Mouse (Mus musculus) myocyte (in vitro differentiated cells): ENCODE results near the gene Gm20538. TPM values are rescaled to one million over a fixed set of nuclear protein-coding genes. Genes with fewer than 3 reads are reported as not detected.

Experiments used
- H3K27me3 ChIP-seq: one replicate; pipeline ENCODE4 v1.6.1; 2011; ENCODE audit not compliant: control insufficient read depth, insufficient read depth, insufficient read length
- H3K36me3 ChIP-seq: one replicate; pipeline ENCODE4 v1.6.1; 2011; ENCODE audit not compliant: control insufficient read depth, insufficient read depth
- H3K4me2 ChIP-seq: one replicate; pipeline ENCODE4 v1.6.1; 2011; ENCODE audit warnings: low read depth, control low read depth
- H3K4me3 ChIP-seq: one replicate; pipeline ENCODE4 v1.5.1; 2011; ENCODE audit warnings: mild to moderate bottlenecking, control low read depth, moderate library complexity
- H3K79me2 ChIP-seq: one replicate; pipeline ENCODE4 v1.6.1; 2011; ENCODE audit not compliant: control insufficient read depth, insufficient read depth
- H3ac ChIP-seq: one replicate; pipeline ENCODE4 v1.6.1; 2011; ENCODE audit not compliant: control insufficient read depth, insufficient read length
- CEBPB ChIP-seq: IDR thresholded peaks from 2 replicates; pipeline ENCODE4 v1.6.1; 2011; ENCODE audit warnings: mild to moderate bottlenecking, moderate library complexity; ENCODE audit not compliant: poor library complexity, insufficient read depth, severe bottlenecking
- E2F4 ChIP-seq: IDR thresholded peaks from one replicate; pipeline ENCODE4 v1.6.1; 2011; ENCODE audit warnings: mild to moderate bottlenecking, control low read depth, moderate library complexity; ENCODE audit not compliant: insufficient read depth
- MAX ChIP-seq: IDR thresholded peaks from one replicate; pipeline ENCODE4 v1.6.1; 2011; ENCODE audit warnings: low read depth, mild to moderate bottlenecking, control low read depth
- MYOD1 ChIP-seq, 3 experiments: IDR thresholded peaks; one replicate each; pipeline ENCODE4 v1.6.1; 2011; ENCODE audit warnings: control low read depth in 2 of 3, low read depth in 2 of 3, mild to moderate bottlenecking in 2 of 3, moderate library complexity in 1 of 3; ENCODE audit not compliant: insufficient read length in 2 of 3, control insufficient read depth in 1 of 3
- MYOG ChIP-seq, 3 experiments: IDR thresholded peaks; one replicate each; pipeline ENCODE4 v1.6.1; 2011; ENCODE audit warnings: control low read depth in 2 of 3, low read depth in 2 of 3, mild to moderate bottlenecking in 2 of 3; ENCODE audit not compliant: insufficient read length in 2 of 3, control insufficient read depth in 1 of 3, insufficient read depth in 1 of 3
- POLR2A ChIP-seq: IDR thresholded peaks from one replicate; pipeline ENCODE4 v1.6.1; 2011; ENCODE audit warnings: low read depth, mild to moderate bottlenecking, control low read depth, moderate library complexity; ENCODE audit not compliant: insufficient read length
- POLR2AphosphoS2 ChIP-seq: IDR thresholded peaks from one replicate; pipeline ENCODE4 v1.6.1; 2011; ENCODE audit warnings: low read depth, control low read depth; ENCODE audit not compliant: insufficient read length
- REST ChIP-seq: IDR thresholded peaks from one replicate; pipeline ENCODE4 v1.6.1; 2011; ENCODE audit warnings: mild to moderate bottlenecking, control low read depth, moderate library complexity; ENCODE audit not compliant: insufficient read depth, insufficient read length
- SRF ChIP-seq: IDR thresholded peaks from one replicate; pipeline ENCODE4 v1.6.1; 2011; ENCODE audit warnings: low read depth; ENCODE audit not compliant: control insufficient read depth, insufficient read length
- TCF12 ChIP-seq: IDR thresholded peaks from one replicate; pipeline ENCODE4 v1.6.1; 2011; ENCODE audit warnings: mild to moderate bottlenecking, control low read depth; ENCODE audit not compliant: poor library complexity, insufficient read depth, severe bottlenecking
- TCF3 ChIP-seq: IDR thresholded peaks from one replicate; pipeline ENCODE4 v1.6.1; 2011; ENCODE audit warnings: low read depth, control low read depth; ENCODE audit not compliant: insufficient read length
- USF1 ChIP-seq: IDR thresholded peaks from one replicate; pipeline ENCODE4 v1.6.1; 2011; ENCODE audit warnings: low read depth, mild to moderate bottlenecking, control low read depth, moderate library complexity
- polyA plus RNA-seq: library from polyadenylated mRNA; unstranded; fragments of >200 nt; fragmentation: generic; extraction: Trizol; gene quantifications from one replicate; pipeline ENCODE4 v1.2.1, GENCODE M21; 2012; ENCODE audit warnings: missing spikeins

Gene Gm20538
- polyA plus RNA-seq, 1 experiment, result not detected

GRCm38 (mm10) chr19:44553286-44553685, 655 bp upstream of the Gm20538 start:
- no peak overlapping the region for H3K4me3 ChIP-seq
- H3K4me2 ChIP-seq, result no peak overlapping the region
- peaks cover 18% of the 10 kb centered on the region for H3K36me3 ChIP-seq
- H3ac ChIP-seq, result no peak overlapping the region
- no peak for TF ChIP-seq CEBPB
- no peak for TF ChIP-seq MYOG (IDR thresholded peaks at IDR 0.05; ENCODE audit: control insufficient read depth in 1 of 3, insufficient read depth in 1 of 3, insufficient read length in 2 of 3, low read depth in 2 of 3)
- TF ChIP-seq MYOD1 (IDR thresholded peaks at IDR 0.05; ENCODE audit: control insufficient read depth in 1 of 3, insufficient read length in 2 of 3, low read depth in 2 of 3), result no peak
- H3K27me3 ChIP-seq, result no peaks in the 10 kb centered on the region
- peaks cover 24% of the 10 kb centered on the region for H3K79me2 ChIP-seq

DNA sequence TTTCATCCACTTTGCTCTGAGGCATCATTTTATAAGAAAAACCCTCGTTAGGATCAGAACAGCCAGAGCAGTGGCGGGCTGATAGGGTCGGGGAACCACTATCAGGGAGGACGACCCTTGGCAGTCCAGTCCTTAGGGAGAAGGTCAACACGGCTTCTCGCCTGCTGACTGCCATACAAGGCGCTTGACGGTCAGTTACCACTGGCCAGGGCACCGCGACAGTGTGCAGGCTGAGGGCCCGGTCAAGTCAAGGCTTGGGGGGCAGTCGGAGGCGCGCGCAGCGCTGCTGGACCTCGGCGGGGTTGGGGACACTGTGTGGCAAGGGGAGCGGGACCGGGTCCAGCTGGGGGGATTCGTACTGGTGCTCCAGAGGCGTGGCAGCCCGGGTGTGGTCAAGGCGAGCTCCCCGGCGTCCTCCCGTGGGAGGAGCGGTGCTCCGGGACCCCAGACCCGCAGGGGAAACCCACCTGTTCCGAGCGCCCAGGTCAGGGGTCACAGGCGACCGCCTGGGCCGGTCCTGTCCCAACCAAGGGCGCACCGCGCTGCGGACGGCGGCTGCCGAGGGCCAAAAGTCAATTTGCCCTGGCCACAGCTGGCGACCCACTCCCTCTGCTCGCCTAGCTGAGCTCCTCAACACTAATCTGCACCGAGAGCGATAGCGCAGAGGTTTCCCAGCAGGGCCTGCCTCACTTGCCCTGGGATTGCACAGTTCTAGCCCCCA, 7.2 kb downstream of the Gm20538 start, which contains the start of gene Sec31b:
Sec31b (minus strand) TSS at position 544 of the 721 bp plus-strand sequence.
- Histone ChIP-seq H3K36me3 (peaks cover 24% of the 10 kb centered on the region), H3K4me3 (no peak within 1 kb of the TSS), H3K4me2 (peak within 1 kb of the TSS; percentile 48), H3ac (no peak within 1 kb of the TSS), H3K27me3 (no peaks in the 10 kb centered on the region), H3K79me2 (no peaks in the 10 kb centered on the region)
- TF ChIP-seq MYOG (IDR thresholded peaks at IDR 0.05; ENCODE audit: control insufficient read depth in 1 of 3, insufficient read depth in 1 of 3, insufficient read length in 2 of 3, low read depth in 2 of 3) (no peak), POLR2AphosphoS2 (peak; percentile 28), CEBPB (no peak), E2F4 (no peak), SRF (no peak), USF1 (no peak), POLR2A (no peak)

GRCm38 (mm10) chr19:44544775-44545174, 7.9 kb downstream of the Gm20538 start:
- TF ChIP-seq TCF12, result no peak
- no peak for TF ChIP-seq POLR2AphosphoS2
- TF ChIP-seq REST, result no peak
- no peak for TF ChIP-seq CEBPB
- no peak for TF ChIP-seq POLR2A
- TF ChIP-seq SRF, result no peak
- no peak for TF ChIP-seq MYOG (IDR thresholded peaks at IDR 0.05; ENCODE audit: control insufficient read depth in 1 of 3, insufficient read depth in 1 of 3, insufficient read length in 2 of 3, low read depth in 2 of 3)
- no peak for TF ChIP-seq E2F4
- no peak for TF ChIP-seq MAX
- peak overlapping the region; percentile 48 for H3K4me2 ChIP-seq
- no peaks in the 10 kb centered on the region for H3K27me3 ChIP-seq
- no peaks in the 10 kb centered on the region for H3K79me2 ChIP-seq
- peaks cover 20% of the 10 kb centered on the region for H3K36me3 ChIP-seq
- H3ac ChIP-seq, result no peak overlapping the region
- no peak overlapping the region for H3K4me3 ChIP-seq

DNA sequence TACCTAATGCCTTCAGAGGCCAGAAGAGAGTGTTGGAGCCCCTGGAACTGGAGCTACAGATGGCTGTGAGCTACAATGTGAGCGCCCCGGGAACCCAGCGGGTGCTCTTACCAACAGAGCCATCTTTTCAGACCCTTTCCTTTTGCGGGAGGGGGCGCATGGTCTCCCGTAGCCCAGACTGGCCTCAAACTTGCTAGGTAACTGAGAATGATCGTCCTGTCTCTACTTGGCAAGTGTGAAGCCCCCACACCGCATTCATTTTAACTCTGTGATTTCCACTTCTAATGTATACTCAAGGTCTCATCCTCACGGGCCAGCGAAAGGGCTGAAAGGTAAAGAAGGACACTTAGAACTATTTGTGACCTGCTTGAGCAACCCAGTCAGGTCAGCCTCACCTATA, 8.3 kb downstream of the Gm20538 start:
- Histone ChIP-seq H3K4me3 (no peak overlapping the region), H3K4me2 (no peak overlapping the region), H3K79me2 (no peaks in the 10 kb centered on the region)

GRCm38 (mm10) chr19:44542694-44543178, 9.9 kb downstream of the Gm20538 start:
- Histone ChIP-seq H3K4me3 (no peak overlapping the region), H3K27me3 (peaks cover 14% of the 10 kb centered on the region)
- TF ChIP-seq TCF12 (no peak), MYOG (IDR thresholded peaks at IDR 0.05; ENCODE audit: control insufficient read depth in 1 of 3, insufficient read depth in 1 of 3, insufficient read length in 2 of 3, low read depth in 2 of 3) (no peak), TCF3 (no peak), REST (no peak), E2F4 (no peak)

More for the DNA sequence above, 8.3 kb downstream of the Gm20538 start:
- Histone ChIP-seq H3ac (no peak overlapping the region), H3K36me3 (peaks cover 16% of the 10 kb centered on the region), H3K27me3 (no peaks in the 10 kb centered on the region)
- no peak for TF ChIP-seq CEBPB
- no peak for TF ChIP-seq TCF12
- no peak for TF ChIP-seq E2F4
- no peak for TF ChIP-seq USF1
- no peak for TF ChIP-seq MYOG (IDR thresholded peaks at IDR 0.05; ENCODE audit: control insufficient read depth in 1 of 3, insufficient read depth in 1 of 3, insufficient read length in 2 of 3, low read depth in 2 of 3)
- no peak for TF ChIP-seq POLR2A
- no peak for TF ChIP-seq MAX
- no peak for TF ChIP-seq REST
- no peak for TF ChIP-seq SRF

More at GRCm38 (mm10) chr19:44542694-44543178, 9.9 kb downstream of the Gm20538 start:
- H3K36me3 ChIP-seq, result peaks cover under 1% of the 10 kb centered on the region
- H3ac ChIP-seq, result no peak overlapping the region
- H3K79me2 ChIP-seq, result no peaks in the 10 kb centered on the region
- no peak overlapping the region for H3K4me2 ChIP-seq
